1 mouse cellular context compared by ENCODE assay signal in the genomic region with DNA sequence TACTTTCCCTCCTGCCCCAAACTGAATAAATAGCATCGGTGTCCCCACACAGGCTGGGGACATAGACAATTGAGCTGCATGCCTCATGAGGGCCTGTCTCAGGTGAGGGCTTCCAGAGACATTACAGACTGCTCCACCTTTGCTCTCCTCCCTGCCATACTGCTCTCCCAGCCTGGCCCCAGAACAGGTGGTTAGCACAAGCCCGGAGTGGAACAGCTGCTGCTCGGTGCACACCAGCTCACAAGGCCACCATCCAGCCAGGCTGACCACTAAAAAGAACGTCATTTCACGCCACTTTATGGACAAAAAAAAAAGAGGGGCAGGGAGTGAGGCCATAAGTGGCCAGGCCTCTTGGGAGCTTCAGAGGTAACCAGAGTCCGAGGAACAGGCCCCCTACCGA.
TF ChIP-seq lines count a peak whose summit lies in the region.

No protein-coding gene starts in this region.

TF ChIP-seq in myocyte, 11 proteins besides CTCF, POLR2A, EP300 and RAD21 (continued from another document):
- TF ChIP-seq CEBPB (IDR thresholded peaks at IDR 0.05; ENCODE audit: insufficient read depth, poor library complexity, severe bottlenecking) (no peak), SRF (IDR thresholded peaks at IDR 0.05; ENCODE audit: control insufficient read depth, insufficient read length, low read depth) (no peak), TCF3 (IDR thresholded peaks at IDR 0.05; ENCODE audit: insufficient read length, low read depth) (peak; percentile 15), MYOD1 (IDR thresholded peaks at IDR 0.05; ENCODE audit: control insufficient read depth in 1 of 3, insufficient read length in 2 of 3, low read depth in 2 of 3) (peak in 2 of 3 experiments; percentile 65 to 81)
